Mouse (Mus musculus): Measurements from ENCODE around the gene 4933402J07Rik.

Gene 4933402J07Rik

GRCm38 (mm10) chr8:87563553-87563952 lies at the start of gene 4933402J07Rik:
Gene 4933402J07Rik, plus strand, starts transcription at chr8:87563853.
- no peak for DNase-seq

GRCm38 (mm10) chr8:87517132-87517531 lies 46.5 kb upstream of the 4933402J07Rik start:
- no peak for DNase-seq

- no peak for DNase-seq
Measured at GRCm38 (mm10) chr8:87525006-87525405, 38.6 kb upstream of the 4933402J07Rik start.

- DNase-seq: no peak
Measured at GRCm38 (mm10) chr8:87531176-87531575, 32.5 kb upstream of the 4933402J07Rik start.

GRCm38 (mm10) chr8:87533476-87533875 lies 30.2 kb upstream of the 4933402J07Rik start:
- DNase-seq: no peak

GRCm38 (mm10) chr8:87534846-87535245 lies 28.8 kb upstream of the 4933402J07Rik start:
- no peak for DNase-seq

- peak; percentile 4 to 11 for DNase-seq
Measured at GRCm38 (mm10) chr8:87536615-87537329, 26.9 kb upstream of the 4933402J07Rik start.

- DNase-seq: no peak
Measured at GRCm38 (mm10) chr8:87539829-87540394, 23.7 kb upstream of the 4933402J07Rik start.

- DNase-seq: no peak
Measured at GRCm38 (mm10) chr8:87549881-87550280, 13.8 kb upstream of the 4933402J07Rik start.

- DNase-seq: no peak
Measured at GRCm38 (mm10) chr8:87552801-87553200, 10.9 kb upstream of the 4933402J07Rik start.

- DNase-seq: no peak
Measured at GRCm38 (mm10) chr8:87560801-87561200, 2.9 kb upstream of the 4933402J07Rik start.

- no peak for DNase-seq
Measured at GRCm38 (mm10) chr8:87569203-87569602, 5.5 kb downstream of the 4933402J07Rik start.

- no peak for DNase-seq
Measured at GRCm38 (mm10) chr8:87569706-87570563, 6.3 kb downstream of the 4933402J07Rik start.

- no peak for DNase-seq
Measured at GRCm38 (mm10) chr8:87570564-87570855, 6.9 kb downstream of the 4933402J07Rik start.

- DNase-seq: no peak
Measured at GRCm38 (mm10) chr8:87570880-87571279, 7.2 kb downstream of the 4933402J07Rik start.

- DNase-seq: peak in 1 of 2 experiments; percentile 5
Measured at GRCm38 (mm10) chr8:87594272-87594671, 30.6 kb downstream of the 4933402J07Rik start.

- DNase-seq: no peak
Measured at GRCm38 (mm10) chr8:87602731-87603130, 39.1 kb downstream of the 4933402J07Rik start.

- DNase-seq: no peak
Measured at GRCm38 (mm10) chr8:87609110-87609509, 45.5 kb downstream of the 4933402J07Rik start.

GRCm38 (mm10) chr8:87609651-87610192 lies 46.1 kb downstream of the 4933402J07Rik start:
- DNase-seq: no peak

GRCm38 (mm10) chr8:87613701-87614100 lies 50.0 kb downstream of the 4933402J07Rik start:
- DNase-seq: no peak

- DNase-seq: no peak
Measured at GRCm38 (mm10) chr8:87619118-87619517, 55.5 kb downstream of the 4933402J07Rik start.

- DNase-seq: no peak
Measured at GRCm38 (mm10) chr8:87619529-87619928, 55.9 kb downstream of the 4933402J07Rik start.

- no peak for DNase-seq
Measured at GRCm38 (mm10) chr8:87620225-87620624, 56.6 kb downstream of the 4933402J07Rik start.

Data from thymus, adult 18-20 months (tissue).